Mouse (Mus musculus) ES-E14 (cell line): ENCODE measurements around the gene Gm26938.

Experiments used
- CHD2 ChIP-seq: IDR thresholded peaks from 2 replicates; pipeline ENCODE4 v1.6.1; 2014; ENCODE audit warnings: mild to moderate bottlenecking, low read depth, low read length, inconsistent platforms
- HCFC1 ChIP-seq: IDR thresholded peaks from 2 replicates; pipeline ENCODE4 v1.6.1; 2012; ENCODE audit warnings: low read length, inconsistent platforms, borderline replicate concordance; ENCODE audit not compliant: insufficient read depth
- MAFK ChIP-seq: IDR thresholded peaks from 2 replicates; pipeline ENCODE4 v1.6.1; 2014; ENCODE audit warnings: mild to moderate bottlenecking, low read depth, low read length, inconsistent platforms; ENCODE audit not compliant: insufficient read depth
- ZC3H11A ChIP-seq: IDR thresholded peaks from 2 replicates; pipeline ENCODE4 v1.6.1; 2012; ENCODE audit warnings: low read depth, mild to moderate bottlenecking, inconsistent platforms, low read length, borderline replicate concordance
- ZNF384 ChIP-seq: IDR thresholded peaks from 2 replicates; pipeline ENCODE4 v1.6.1; 2012; ENCODE audit warnings: low read depth, low read length, inconsistent platforms

GRCm38 (mm10) chr5:139835706-139836105 is 9.5 kb upstream of the Gm26938 start:
- TF ChIP-seq ZC3H11A (no peak), ZNF384 (no peak), HCFC1 (no peak), MAFK (no peak), CHD2 (no peak)
